Mouse (Mus musculus) embryonic facial prominence, embryonic 14.5 days (tissue): Measurements from ENCODE around the gene Rem2. TPM values are rescaled to one million over a fixed set of nuclear protein-coding genes. Genes with fewer than 3 reads are reported as not detected.

Experiments
- ATAC-seq: fragments of 200-750 bp; cut with Nextera tagmentation; 2 replicates; pipeline ENCODE4 v1.8.0; 2017; ENCODE audit warnings: low read depth, moderate number of reproducible peaks, moderate TSS enrichment
- DNase-seq: peaks from one replicate; pipeline ENCODE4 v3.0.0-alpha.2; 2015; ENCODE audit warnings: low spot score
- H3K27ac ChIP-seq: fragments of 300-500 bp; sonication (generic); replicated peaks from 2 replicates; pipeline ENCODE4 v1.5.1; 2014; ENCODE audit warnings: low read depth, mild to moderate bottlenecking, low read length, moderate library complexity
- H3K27me3 ChIP-seq: fragments of 300-500 bp; sonication (generic); replicated peaks from 2 replicates; pipeline ENCODE4 v1.6.1; 2014; ENCODE audit warnings: low read length; ENCODE audit not compliant: control insufficient read depth, insufficient read depth
- H3K36me3 ChIP-seq: fragments of 300-500 bp; sonication (generic); 2 replicates; pipeline ENCODE4 v1.6.1; 2014; ENCODE audit warnings: low read length, mixed read lengths; ENCODE audit not compliant: control insufficient read depth, insufficient read depth
- H3K4me1 ChIP-seq: fragments of 300-500 bp; sonication (generic); 2 replicates; pipeline ENCODE4 v1.6.1; 2014; ENCODE audit warnings: antibody characterized with exemption, low read length; ENCODE audit not compliant: control insufficient read depth, insufficient read depth
- H3K4me2 ChIP-seq: fragments of 300-500 bp; sonication (generic); 2 replicates; pipeline ENCODE4 v1.6.1; 2014; ENCODE audit warnings: low read depth, mild to moderate bottlenecking, low read length, moderate library complexity, mixed read lengths
- H3K4me3 ChIP-seq: fragments of 300-500 bp; sonication (generic); 2 replicates; pipeline ENCODE4 v1.5.1; 2014; ENCODE audit warnings: low read depth, mild to moderate bottlenecking, low read length
- H3K9ac ChIP-seq: fragments of 300-500 bp; sonication (generic); 2 replicates; pipeline ENCODE4 v1.6.1; 2014; ENCODE audit warnings: low read depth, mild to moderate bottlenecking, low read length, moderate library complexity, mixed read lengths
- H3K9me3 ChIP-seq: fragments of 300-500 bp; sonication (generic); 2 replicates; pipeline ENCODE4 v1.6.1; 2016; ENCODE audit warnings: low read length; ENCODE audit not compliant: control insufficient read depth
- WGBS: fragments of 180-500 bp; shearing (Covaris S2); extraction: QIAGEN DNeasy Blood & Tissue Kit; methylation state at CpG from one replicate; pipeline ENCODE4 v1.1.7; 2014; 5-methylcytosine and 5-hydroxymethylcytosine counted together
- polyA plus RNA-seq: library from polyadenylated mRNA; unstranded; fragments of >200 nt; fragmentation: Nextera tagmentation; extraction: Ambion mirVana; gene quantifications from 2 replicates; pipeline ENCODE4 v1.2.1, GENCODE M21; 2014

The Rem2 gene
- polyA plus RNA-seq, 1 experiment from 2014 or later: 1.7 TPM

DNA sequence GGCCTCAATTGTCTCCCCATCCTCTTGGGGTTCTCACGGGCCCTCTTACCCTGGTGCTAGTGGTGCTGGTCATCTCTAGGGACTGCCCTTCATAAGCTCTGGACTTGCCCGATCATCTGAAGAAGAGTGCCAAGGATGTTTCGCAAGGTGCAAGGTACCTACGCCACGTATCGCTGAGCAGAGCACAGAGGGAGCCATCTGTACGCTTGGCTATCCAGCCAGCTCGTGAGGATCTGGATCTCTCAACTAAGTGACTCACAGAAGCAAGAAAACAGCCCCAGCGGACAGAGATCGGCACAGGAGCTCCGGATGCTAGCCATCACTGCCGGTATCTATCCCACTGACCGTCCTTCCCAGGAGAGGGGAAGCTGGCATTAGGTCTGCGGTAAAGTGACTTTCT, 20.8 kb downstream of the Rem2 start:
- H3K27me3 ChIP-seq: no peaks in the 10 kb centered on the region
- H3K9ac ChIP-seq: no peak overlapping the region
- no peaks in the 10 kb centered on the region for H3K9me3 ChIP-seq
- no peaks in the 10 kb centered on the region for H3K36me3 ChIP-seq
- WGBS: 81% methylated on average over 14 of the region's 14 CpGs
- no peak overlapping the region for H3K27ac ChIP-seq
- no peak for ATAC-seq
- no peak overlapping the region for H3K4me2 ChIP-seq
- H3K4me3 ChIP-seq: no peak overlapping the region
- DNase-seq: no peak
- no peaks in the 10 kb centered on the region for H3K4me1 ChIP-seq

- Histone ChIP-seq H3K27me3 (no peaks in the 10 kb centered on the region), H3K9me3 (peaks cover 7% of the 10 kb centered on the region; the same call in 1 of the 2 replicates), H3K4me1 (no peaks in the 10 kb centered on the region), H3K4me2 (no peak overlapping the region), H3K4me3 (no peak overlapping the region), H3K27ac (no peak overlapping the region), H3K9ac (no peak overlapping the region), H3K36me3 (no peaks in the 10 kb centered on the region)
- WGBS: 69% methylated on average over 2 of the region's 2 CpGs
- ATAC-seq: no peak
- no peak for DNase-seq
Measured at GRCm38 (mm10) chr14:54499330-54499729, 23.4 kb downstream of the Rem2 start.

GRCm38 (mm10) chr14:54501365-54501764, 25.5 kb downstream of the Rem2 start:
- H3K27ac ChIP-seq: no peak overlapping the region
- DNase-seq (no peak), ATAC-seq (no peak)
- WGBS: 53% methylated on average over 2 of the region's 2 CpGs
- no peak overlapping the region for H3K4me2 ChIP-seq
- H3K4me1 ChIP-seq: no peaks in the 10 kb centered on the region
- H3K36me3 ChIP-seq: no peaks in the 10 kb centered on the region; the same call in 1 of the 2 replicates
- no peak overlapping the region for H3K9ac ChIP-seq
- H3K9me3 ChIP-seq: peaks cover 7% of the 10 kb centered on the region; the same call in 1 of the 2 replicates
- H3K27me3 ChIP-seq: no peaks in the 10 kb centered on the region
- no peak overlapping the region for H3K4me3 ChIP-seq

- Histone ChIP-seq H3K27me3 (no peaks in the 10 kb centered on the region), H3K4me1 (no peaks in the 10 kb centered on the region), H3K4me3 (no peak overlapping the region), H3K4me2 (no peak overlapping the region), H3K9me3 (peaks cover 7% of the 10 kb centered on the region; the same call in 1 of the 2 replicates), H3K36me3 (peaks cover 16% of the 10 kb centered on the region), H3K27ac (no peak overlapping the region), H3K9ac (no peak overlapping the region)
- WGBS: 88% methylated on average over 2 of the region's 2 CpGs
- no peak for DNase-seq
- ATAC-seq: no peak
Measured at GRCm38 (mm10) chr14:54503092-54503491, 27.2 kb downstream of the Rem2 start.

DNA sequence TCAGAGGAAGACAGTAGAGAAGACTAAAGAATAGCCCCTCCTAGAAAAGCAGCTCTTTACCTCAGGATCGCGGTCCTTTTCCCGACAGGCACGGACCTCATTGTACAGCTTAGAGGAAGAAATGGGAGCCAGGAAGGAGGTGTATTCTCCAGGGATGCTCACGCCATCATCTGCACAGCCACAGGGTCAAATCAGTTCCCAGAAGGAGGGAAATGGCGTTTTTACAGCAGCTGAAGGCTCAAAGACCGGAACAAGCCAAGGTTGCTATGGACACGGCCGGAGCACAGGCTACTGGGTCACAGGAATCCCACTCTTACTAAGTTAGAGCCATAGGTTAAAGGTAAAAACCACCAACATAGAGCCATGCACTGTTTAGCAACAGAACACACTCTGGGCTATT, 33.9 kb downstream of the Rem2 start:
- peaks cover 82% of the 10 kb centered on the region for H3K36me3 ChIP-seq
- H3K4me1 ChIP-seq: no peaks in the 10 kb centered on the region
- no peak overlapping the region for H3K4me3 ChIP-seq
- H3K4me2 ChIP-seq: no peak overlapping the region
- DNase-seq: no peak
- H3K9ac ChIP-seq: no peak overlapping the region
- ATAC-seq: no peak
- H3K27me3 ChIP-seq: no peaks in the 10 kb centered on the region
- H3K27ac ChIP-seq: no peak overlapping the region
- 0 out of 2 replicates have a peak, but pooled peaks cover 4% of the 10 kb centered on the region for H3K9me3 ChIP-seq
- 89% methylated on average over 9 of the region's 9 CpGs for WGBS

DNA sequence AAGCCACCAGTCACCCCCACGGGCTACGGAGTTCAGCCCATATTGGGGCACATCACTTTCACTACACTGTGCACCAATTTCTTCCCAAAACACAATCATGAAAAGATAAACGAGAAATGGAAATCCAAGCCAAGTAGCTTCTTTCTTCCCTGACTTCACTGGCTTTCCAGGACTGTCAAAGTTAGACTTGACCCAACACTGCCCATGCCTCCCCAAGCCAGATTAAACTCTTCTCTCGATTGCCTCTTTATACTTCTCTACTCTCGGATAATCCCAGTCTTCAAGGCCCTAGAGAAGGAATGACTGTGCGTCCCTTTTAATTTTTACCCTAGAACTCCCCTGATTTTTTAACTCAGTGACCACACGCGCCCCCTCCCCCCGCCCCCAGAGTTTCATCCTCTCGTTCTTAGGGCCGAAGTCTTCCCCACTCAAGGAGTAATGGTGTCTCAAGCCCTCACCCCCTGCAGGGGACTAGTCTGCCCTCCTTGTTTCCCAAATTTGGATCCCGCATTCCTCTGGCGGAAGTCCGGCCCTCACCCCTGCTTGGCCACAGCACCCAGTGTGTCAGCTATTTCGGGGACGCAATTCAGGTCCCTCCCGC, 40.9 kb downstream of the Rem2 start:
- Histone ChIP-seq H3K27ac (peak overlapping the region; percentile 69), H3K4me1 (peaks cover 8% of the 10 kb centered on the region), H3K4me3 (peak overlapping the region; percentile 65), H3K4me2 (peak overlapping the region; percentile 57), H3K36me3 (peaks cover 37% of the 10 kb centered on the region), H3K9ac (peak overlapping the region; percentile 71), H3K9me3 (0 out of 2 replicates have a peak, but pooled peaks cover 4% of the 10 kb centered on the region), H3K27me3 (no peaks in the 10 kb centered on the region)
- DNase-seq (no peak), ATAC-seq (peak; percentile 28)
- 5% methylated on average over 17 of the region's 17 CpGs for WGBS

DNA sequence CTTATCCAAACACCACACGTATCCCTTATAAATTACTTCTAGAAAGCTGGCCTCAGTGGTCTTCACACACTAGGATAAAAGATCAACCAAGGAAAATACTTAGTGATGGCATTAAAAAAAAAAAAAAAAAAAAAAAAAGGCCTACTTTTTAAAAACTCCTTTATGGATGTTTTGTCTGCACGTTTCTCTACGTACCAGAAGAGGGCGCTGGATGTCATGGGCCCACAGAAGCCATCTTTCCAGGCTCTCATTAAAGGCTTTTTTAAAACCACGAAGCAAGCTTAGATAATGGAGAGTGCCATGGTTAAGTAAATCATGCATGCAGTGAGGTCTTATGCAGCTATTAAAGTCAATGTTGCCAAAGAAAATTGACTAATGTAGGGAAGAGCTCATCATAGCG, 47.7 kb downstream of the Rem2 start:
- no peaks in the 10 kb centered on the region; the same call in 1 of the 2 replicates for H3K4me1 ChIP-seq
- no peak overlapping the region for H3K9ac ChIP-seq
- H3K4me2 ChIP-seq: no peak overlapping the region
- 29% methylated on average over 6 of the region's 6 CpGs for WGBS
- ATAC-seq (no peak), DNase-seq (no peak)
- H3K27ac ChIP-seq: no peak overlapping the region
- no peak overlapping the region for H3K4me3 ChIP-seq
- no peaks in the 10 kb centered on the region for H3K27me3 ChIP-seq
- no peaks in the 10 kb centered on the region for H3K36me3 ChIP-seq
- H3K9me3 ChIP-seq: no peaks in the 10 kb centered on the region

GRCm38 (mm10) chr14:54527227-54528006, 51.5 kb downstream of the Rem2 start:
- H3K27ac ChIP-seq: peak overlapping the region; percentile 44; the same call in 1 of the 2 replicates
- ATAC-seq (peak; percentile 69), DNase-seq (peak; percentile 51)
- H3K9ac ChIP-seq: peak overlapping the region; percentile 62
- WGBS: 3% methylated on average over 14 of the region's 18 CpGs
- H3K36me3 ChIP-seq: no peaks in the 10 kb centered on the region
- no peaks in the 10 kb centered on the region for H3K27me3 ChIP-seq
- peak overlapping the region; percentile 72 for H3K4me2 ChIP-seq
- H3K9me3 ChIP-seq: no peaks in the 10 kb centered on the region
- H3K4me1 ChIP-seq: no peaks in the 10 kb centered on the region
- peak overlapping the region; percentile 40 for H3K4me3 ChIP-seq
